15 mouse cellular contexts compared by ENCODE assay signal in the genomic region with DNA sequence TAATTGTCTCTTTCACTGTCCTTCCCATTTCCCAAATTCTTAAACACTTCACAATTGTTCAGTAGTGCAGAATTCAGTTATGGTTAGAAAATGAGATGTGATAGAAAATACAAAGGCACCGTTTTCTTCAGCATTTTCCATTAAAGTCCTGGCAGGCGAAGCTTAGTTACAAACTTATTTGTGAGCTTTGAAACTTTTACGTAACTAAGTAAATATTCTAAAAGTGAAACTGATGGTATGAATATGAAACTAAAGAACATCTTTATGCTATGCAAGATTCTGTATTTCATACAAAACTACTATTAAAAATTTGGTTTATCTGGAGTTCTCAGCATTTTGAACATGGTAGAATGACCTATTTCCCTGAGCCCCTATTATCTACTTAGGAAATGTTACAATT.
"Had no signal": no experiment of that assay in that cellular context is flagged by ENCODE, and none has a peak within 500 bp of the region (broad histone marks: within the 10 kb centered on the region; RNA-seq: fewer than 3 reads in every experiment).

No protein-coding gene starts in this region.

- H3K4me1 ChIP-seq: midbrain, embryonic 12.5 days; neural tube, embryonic 12.5 days; stomach, embryonic 15.5 days had no signal

- H3K9ac ChIP-seq: liver, embryonic 15.5 days; lung, embryonic 14.5 days; midbrain, embryonic 12.5 days; neural tube, embryonic 12.5 days; stomach, embryonic 15.5 days had no signal

- H3K4me3 ChIP-seq: liver, embryonic 15.5 days; midbrain, embryonic 10.5 days; midbrain, embryonic 12.5 days; neural tube, embryonic 12.5 days; stomach, embryonic 15.5 days had no signal

- ATAC-seq: midbrain, embryonic 16.5 days had no signal

- DNase-seq: lung, adult 18-20 months; lung, postnatal 10 days; lung, postnatal 4 days; midbrain, embryonic 14.5 days; right cerebral cortex, postnatal 14 days; thymus, adult 2 months; thymus, postnatal 25 days had no signal

- H3K9me3 ChIP-seq: liver, embryonic 15.5 days; midbrain, embryonic 10.5 days; midbrain, embryonic 12.5 days; neural tube, embryonic 12.5 days; stomach, embryonic 15.5 days had no signal

- H3K27me3 ChIP-seq: liver, embryonic 15.5 days; midbrain, embryonic 12.5 days; neural tube, embryonic 12.5 days; stomach, embryonic 15.5 days had no signal

- H3K27ac ChIP-seq: liver, embryonic 15.5 days; midbrain, embryonic 10.5 days; midbrain, embryonic 12.5 days; neural tube, embryonic 12.5 days; stomach, embryonic 15.5 days; stomach, postnatal 0 days had no signal

- H3K4me2 ChIP-seq: liver, embryonic 15.5 days; lung, embryonic 14.5 days; midbrain, embryonic 12.5 days; neural tube, embryonic 12.5 days; stomach, embryonic 15.5 days had no signal
